Mouse (Mus musculus): ENCODE results near the gene Olfml1. TPM values are rescaled to one million over a fixed set of nuclear protein-coding genes. Genes with fewer than 3 reads are reported as not detected.

The Olfml1 gene
- polyA plus RNA-seq, 1 experiment from 2014 or later = 26.9 TPM

GRCm38 (mm10) chr7:107540034-107540433, 27.2 kb upstream of the Olfml1 start:
- DNase-seq (ENCODE audit: low spot score) (no peak), ATAC-seq (ENCODE audit: low read depth) (no peak)
- Histone ChIP-seq H3K27me3 (replicated peaks; ENCODE audit: control insufficient read depth, insufficient read depth, low read length) (no peaks in the 10 kb centered on the region), H3K4me1 (ENCODE audit: control insufficient read depth, insufficient read depth, low read length) (no peaks in the 10 kb centered on the region), H3K9me3 (ENCODE audit: control insufficient read depth, low read length) (no peaks in the 10 kb centered on the region), H3K36me3 (ENCODE audit: control insufficient read depth, insufficient read depth, low read length) (no peaks in the 10 kb centered on the region), H3K9ac (ENCODE audit: low read depth, low read length) (no peak overlapping the region), H3K4me2 (ENCODE audit: low read depth, low read length) (no peak overlapping the region), H3K4me3 (ENCODE audit: low read depth, low read length) (no peak overlapping the region), H3K27ac (replicated peaks; ENCODE audit: low read depth, low read length) (no peak overlapping the region)
- 58% methylated on average over 4 of the region's 4 CpGs for WGBS

DNA sequence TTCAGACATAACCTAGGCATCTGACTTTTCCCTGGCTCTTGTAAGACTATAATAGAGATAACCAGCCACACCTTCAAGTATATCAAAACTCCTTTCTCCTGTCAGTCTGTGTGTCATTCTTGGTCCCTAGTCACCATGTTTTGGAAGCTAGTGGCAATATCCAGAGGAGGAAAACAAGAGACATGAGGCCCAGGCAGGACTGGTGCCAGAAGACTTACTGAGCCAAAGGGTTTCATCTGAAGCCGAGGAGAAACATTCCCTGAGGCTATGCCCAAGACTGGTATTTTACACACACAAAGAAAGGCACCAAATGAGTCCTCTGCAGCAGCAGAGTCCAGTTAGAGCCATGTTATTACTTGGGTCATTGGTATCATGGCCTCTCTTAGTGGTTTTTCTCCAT, 22.2 kb upstream of the Olfml1 start:
- H3K36me3 ChIP-seq (ENCODE audit: control insufficient read depth, insufficient read depth, low read length) = no peaks in the 10 kb centered on the region
- ATAC-seq (ENCODE audit: low read depth) (no peak), DNase-seq (ENCODE audit: low spot score) (no peak)
- H3K9me3 ChIP-seq (ENCODE audit: control insufficient read depth, low read length) = no peaks in the 10 kb centered on the region
- no peak overlapping the region for H3K27ac ChIP-seq (replicated peaks; ENCODE audit: low read depth, low read length)
- H3K4me2 ChIP-seq (ENCODE audit: low read depth, low read length) = no peak overlapping the region
- H3K27me3 ChIP-seq (replicated peaks; ENCODE audit: control insufficient read depth, insufficient read depth, low read length) = no peaks in the 10 kb centered on the region
- no peaks in the 10 kb centered on the region for H3K4me1 ChIP-seq (ENCODE audit: control insufficient read depth, insufficient read depth, low read length)
- no peak overlapping the region for H3K4me3 ChIP-seq (ENCODE audit: low read depth, low read length)
- no peak overlapping the region for H3K9ac ChIP-seq (ENCODE audit: low read depth, low read length)
- 15% methylated on average over 1 of the region's 1 CpGs for WGBS

- H3K27me3 ChIP-seq (replicated peaks; ENCODE audit: control insufficient read depth, insufficient read depth, low read length) = no peaks in the 10 kb centered on the region
- H3K9me3 ChIP-seq (ENCODE audit: control insufficient read depth, low read length) = no peaks in the 10 kb centered on the region
- H3K4me3 ChIP-seq (ENCODE audit: low read depth, low read length) = no peak overlapping the region
- no peak overlapping the region for H3K4me2 ChIP-seq (ENCODE audit: low read depth, low read length)
- ATAC-seq (ENCODE audit: low read depth) (no peak), DNase-seq (ENCODE audit: low spot score) (no peak)
- 85% methylated on average over 3 of the region's 3 CpGs for WGBS
- no peaks in the 10 kb centered on the region for H3K4me1 ChIP-seq (ENCODE audit: control insufficient read depth, insufficient read depth, low read length)
- no peaks in the 10 kb centered on the region for H3K36me3 ChIP-seq (ENCODE audit: control insufficient read depth, insufficient read depth, low read length)
- H3K27ac ChIP-seq (replicated peaks; ENCODE audit: low read depth, low read length) = no peak overlapping the region
- H3K9ac ChIP-seq (ENCODE audit: low read depth, low read length) = no peak overlapping the region
Observed at GRCm38 (mm10) chr7:107547872-107548271, 19.4 kb upstream of the Olfml1 start.

DNA sequence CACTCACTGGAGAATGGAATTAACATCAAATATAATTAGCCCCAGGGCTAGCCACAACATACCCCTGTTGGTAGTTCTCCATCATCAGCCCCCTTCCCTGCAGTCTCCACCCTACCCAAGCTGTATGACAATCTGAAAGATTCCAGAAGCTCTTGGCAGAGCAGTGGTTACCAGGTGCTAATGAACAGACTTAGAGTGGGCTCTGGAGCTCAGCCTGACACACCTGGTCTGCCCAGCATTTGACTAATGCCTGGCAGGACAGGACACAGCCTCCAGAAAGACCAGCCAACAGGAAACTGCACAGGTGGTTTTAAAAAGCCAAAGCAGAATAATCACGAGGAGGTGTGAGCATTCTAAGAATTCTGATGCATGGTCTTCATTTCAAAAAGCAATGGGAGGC, 13.8 kb upstream of the Olfml1 start:
- DNase-seq (ENCODE audit: low spot score) (no peak), ATAC-seq (ENCODE audit: low read depth) (no peak)
- H3K4me1 ChIP-seq (ENCODE audit: control insufficient read depth, insufficient read depth, low read length) = no peaks in the 10 kb centered on the region
- H3K27me3 ChIP-seq (replicated peaks; ENCODE audit: control insufficient read depth, insufficient read depth, low read length) = no peaks in the 10 kb centered on the region
- 68% methylated on average over 1 of the region's 1 CpGs for WGBS
- no peak overlapping the region for H3K4me3 ChIP-seq (ENCODE audit: low read depth, low read length)
- no peaks in the 10 kb centered on the region for H3K36me3 ChIP-seq (ENCODE audit: control insufficient read depth, insufficient read depth, low read length)
- no peak overlapping the region for H3K9ac ChIP-seq (ENCODE audit: low read depth, low read length)
- no peak overlapping the region for H3K27ac ChIP-seq (replicated peaks; ENCODE audit: low read depth, low read length)
- H3K4me2 ChIP-seq (ENCODE audit: low read depth, low read length) = no peak overlapping the region
- H3K9me3 ChIP-seq (ENCODE audit: control insufficient read depth, low read length) = no peaks in the 10 kb centered on the region

DNA sequence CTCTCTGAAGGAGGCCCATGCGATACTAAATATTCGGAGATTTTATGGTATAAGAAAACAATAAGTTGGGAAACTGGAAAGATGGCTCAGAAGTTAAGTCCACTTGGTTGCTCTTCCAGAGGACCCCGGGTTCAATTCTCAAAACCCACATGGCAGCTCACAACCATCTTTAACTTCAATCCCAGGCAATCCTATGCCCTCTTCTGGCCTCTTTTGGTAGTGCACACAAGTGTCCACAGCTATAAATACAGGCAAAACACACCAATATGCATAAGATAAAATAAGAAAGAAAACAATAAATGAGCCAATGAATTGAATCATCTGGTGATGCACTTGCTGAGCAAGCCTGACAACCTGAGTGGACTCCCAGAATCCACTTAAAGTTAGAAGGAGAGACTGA, 11.3 kb upstream of the Olfml1 start:
- Histone ChIP-seq H3K27me3 (replicated peaks; ENCODE audit: control insufficient read depth, insufficient read depth, low read length) (no peaks in the 10 kb centered on the region), H3K4me3 (ENCODE audit: low read depth, low read length) (no peak overlapping the region), H3K36me3 (ENCODE audit: control insufficient read depth, insufficient read depth, low read length) (no peaks in the 10 kb centered on the region), H3K4me2 (ENCODE audit: low read depth, low read length) (no peak overlapping the region), H3K4me1 (ENCODE audit: control insufficient read depth, insufficient read depth, low read length) (no peaks in the 10 kb centered on the region), H3K9me3 (ENCODE audit: control insufficient read depth, low read length) (no peaks in the 10 kb centered on the region), H3K27ac (replicated peaks; ENCODE audit: low read depth, low read length) (no peak overlapping the region), H3K9ac (ENCODE audit: low read depth, low read length) (no peak overlapping the region)
- 89% methylated on average over 3 of the region's 3 CpGs for WGBS
- ATAC-seq (ENCODE audit: low read depth) (no peak), DNase-seq (ENCODE audit: low spot score) (no peak)

DNA sequence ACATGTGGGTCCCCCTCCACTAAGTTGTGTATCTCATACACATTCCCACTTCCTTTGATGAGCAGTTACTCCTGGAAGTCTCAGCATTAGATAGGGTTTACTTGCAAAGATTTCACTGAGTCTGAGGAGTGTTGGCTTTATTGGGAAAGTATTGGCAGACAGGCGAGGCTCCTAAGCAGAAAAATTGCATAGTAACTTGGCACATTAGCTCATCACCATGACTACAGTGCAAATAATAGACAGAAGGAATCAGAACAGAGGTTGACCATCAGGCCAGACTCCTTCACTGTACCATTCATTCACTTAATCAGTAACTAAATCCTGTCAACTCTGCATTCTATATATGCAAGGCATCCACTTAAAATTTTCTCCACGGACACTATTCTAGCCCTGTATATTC, 6.6 kb upstream of the Olfml1 start:
- Histone ChIP-seq H3K9me3 (ENCODE audit: control insufficient read depth, low read length) (no peaks in the 10 kb centered on the region), H3K27me3 (replicated peaks; ENCODE audit: control insufficient read depth, insufficient read depth, low read length) (no peaks in the 10 kb centered on the region), H3K4me2 (ENCODE audit: low read depth, low read length) (no peak overlapping the region), H3K36me3 (ENCODE audit: control insufficient read depth, insufficient read depth, low read length) (no peaks in the 10 kb centered on the region), H3K9ac (ENCODE audit: low read depth, low read length) (no peak overlapping the region), H3K4me1 (ENCODE audit: control insufficient read depth, insufficient read depth, low read length) (no peaks in the 10 kb centered on the region), H3K4me3 (ENCODE audit: low read depth, low read length) (no peak overlapping the region), H3K27ac (replicated peaks; ENCODE audit: low read depth, low read length) (no peak overlapping the region)
- ATAC-seq (ENCODE audit: low read depth) = no peak
- no peak for DNase-seq (ENCODE audit: low spot score)
- WGBS = 69% methylated on average over 2 of the region's 2 CpGs

DNA sequence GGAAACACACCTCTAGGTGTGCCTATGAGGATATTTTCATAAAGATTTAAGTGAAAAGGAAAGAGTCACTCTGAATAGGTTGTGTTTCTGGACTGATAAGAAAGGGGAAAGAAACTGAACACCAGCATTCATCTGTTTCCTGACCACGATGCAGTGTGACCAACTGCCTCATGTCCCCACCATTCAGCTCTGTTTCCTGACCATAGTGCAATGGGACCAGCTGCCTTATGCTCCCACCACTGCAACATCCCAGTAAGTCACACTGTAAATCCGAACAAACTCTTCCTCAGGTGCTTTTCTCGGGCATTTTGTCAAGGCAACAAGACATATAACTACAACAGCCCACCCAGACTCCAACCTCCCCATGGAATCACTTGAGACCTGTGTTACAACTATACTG, 5.7 kb upstream of the Olfml1 start:
- Histone ChIP-seq H3K9me3 (ENCODE audit: control insufficient read depth, low read length) (no peaks in the 10 kb centered on the region), H3K9ac (ENCODE audit: low read depth, low read length) (no peak overlapping the region), H3K4me2 (ENCODE audit: low read depth, low read length) (no peak overlapping the region), H3K4me3 (ENCODE audit: low read depth, low read length) (no peak overlapping the region), H3K27me3 (replicated peaks; ENCODE audit: control insufficient read depth, insufficient read depth, low read length) (no peaks in the 10 kb centered on the region), H3K36me3 (ENCODE audit: control insufficient read depth, insufficient read depth, low read length) (no peaks in the 10 kb centered on the region), H3K4me1 (ENCODE audit: control insufficient read depth, insufficient read depth, low read length) (peaks cover 3% of the 10 kb centered on the region; the same call in 1 of the 2 replicates), H3K27ac (replicated peaks; ENCODE audit: low read depth, low read length) (no peak overlapping the region)
- DNase-seq (ENCODE audit: low spot score) (no peak), ATAC-seq (ENCODE audit: low read depth) (no peak)
- 73% methylated on average over 3 of the region's 3 CpGs for WGBS

GRCm38 (mm10) chr7:107563727-107564126, 3.5 kb upstream of the Olfml1 start:
- no peaks in the 10 kb centered on the region for H3K9me3 ChIP-seq (ENCODE audit: control insufficient read depth, low read length)
- peaks cover 7% of the 10 kb centered on the region; the same call in 1 of the 2 replicates for H3K4me1 ChIP-seq (ENCODE audit: control insufficient read depth, insufficient read depth, low read length)
- no peak overlapping the region for H3K4me2 ChIP-seq (ENCODE audit: low read depth, low read length)
- H3K27me3 ChIP-seq (replicated peaks; ENCODE audit: control insufficient read depth, insufficient read depth, low read length) = no peaks in the 10 kb centered on the region
- ATAC-seq (ENCODE audit: low read depth) (no peak), DNase-seq (ENCODE audit: low spot score) (no peak)
- no peak overlapping the region for H3K4me3 ChIP-seq (ENCODE audit: low read depth, low read length)
- H3K9ac ChIP-seq (ENCODE audit: low read depth, low read length) = no peak overlapping the region
- H3K36me3 ChIP-seq (ENCODE audit: control insufficient read depth, insufficient read depth, low read length) = no peaks in the 10 kb centered on the region
- no peak overlapping the region for H3K27ac ChIP-seq (replicated peaks; ENCODE audit: low read depth, low read length)
- 49% methylated on average over 2 of the region's 2 CpGs for WGBS

GRCm38 (mm10) chr7:107567674-107568073, 428 bp downstream of the Olfml1 start:
- Histone ChIP-seq H3K27ac (replicated peaks; ENCODE audit: low read depth, low read length) (peak overlapping the region; percentile 92), H3K9ac (ENCODE audit: low read depth, low read length) (peak overlapping the region; percentile 62), H3K4me2 (ENCODE audit: low read depth, low read length) (peak overlapping the region; percentile 56), H3K4me1 (ENCODE audit: control insufficient read depth, insufficient read depth, low read length) (peaks cover 15% of the 10 kb centered on the region), H3K27me3 (replicated peaks; ENCODE audit: control insufficient read depth, insufficient read depth, low read length) (no peaks in the 10 kb centered on the region), H3K4me3 (ENCODE audit: low read depth, low read length) (peak overlapping the region; percentile 46), H3K36me3 (ENCODE audit: control insufficient read depth, insufficient read depth, low read length) (peaks cover 18% of the 10 kb centered on the region), H3K9me3 (ENCODE audit: control insufficient read depth, low read length) (0 out of 2 replicates have a peak, but pooled peaks cover 6% of the 10 kb centered on the region)
- WGBS = 25% methylated on average over 5 of the region's 5 CpGs
- DNase-seq (ENCODE audit: low spot score) (no peak), ATAC-seq (ENCODE audit: low read depth) (no peak)

Data from embryonic facial prominence, embryonic 14.5 days (tissue).